Mouse (Mus musculus) heart, postnatal 0 days (tissue): Measurements from ENCODE around the gene Gga1. TPM values are rescaled to one million over a fixed set of nuclear protein-coding genes. Genes with fewer than 3 reads are reported as not detected.
"Not testable (repeated sequence)": the region's sequence is repeated elsewhere in the genome, so short reads cannot be mapped to it uniquely, and the experiment has no call there.

ENCODE experiments used
- ATAC-seq: fragments of 200-750 bp; cut with Nextera tagmentation; 2 replicates; pipeline ENCODE4 v1.8.0; 2017; ENCODE audit warnings: low read depth, moderate number of reproducible peaks, moderate library complexity; ENCODE audit not compliant: insufficient read depth
- DNase-seq: peaks from one replicate; pipeline ENCODE4 v3.0.0-alpha.2; 2016; ENCODE audit warnings: low spot score
- H3K27ac ChIP-seq: fragments of 300-500 bp; sonication (generic); 2 replicates; pipeline ENCODE4 v1.5.1; 2014; ENCODE audit warnings: low read depth, mild to moderate bottlenecking
- H3K27me3 ChIP-seq: fragments of 300-500 bp; sonication (generic); 2 replicates; pipeline ENCODE4 v1.6.1; 2014; ENCODE audit warnings: low read length, mixed read lengths; ENCODE audit not compliant: control insufficient read depth, insufficient read depth
- H3K36me3 ChIP-seq: fragments of 300-500 bp; sonication (generic); replicated peaks from 2 replicates; pipeline ENCODE4 v1.6.1; 2014; ENCODE audit warnings: low read length, mixed read lengths; ENCODE audit not compliant: control insufficient read depth, insufficient read depth
- H3K4me1 ChIP-seq: fragments of 300-500 bp; sonication (generic); 2 replicates; pipeline ENCODE4 v1.6.1; 2014; ENCODE audit warnings: antibody characterized with exemption; ENCODE audit not compliant: control insufficient read depth, insufficient read depth
- H3K4me2 ChIP-seq: fragments of 300-500 bp; sonication (generic); 2 replicates; pipeline ENCODE4 v1.6.1; 2014; ENCODE audit warnings: low read depth, mild to moderate bottlenecking, low read length, moderate library complexity
- H3K4me3 ChIP-seq: fragments of 300-500 bp; sonication (generic); 2 replicates; pipeline ENCODE4 v1.5.1; 2014; ENCODE audit warnings: low read depth, low read length
- H3K9ac ChIP-seq: fragments of 300-500 bp; sonication (generic); replicated peaks from 2 replicates; pipeline ENCODE4 v1.6.1; 2014; ENCODE audit warnings: low read depth, low read length, mixed read lengths
- H3K9me3 ChIP-seq: fragments of 300-500 bp; sonication (generic); replicated peaks from 2 replicates; pipeline ENCODE4 v1.6.1; 2016; ENCODE audit warnings: low read length; ENCODE audit not compliant: control insufficient read depth
- CTCF ChIP-seq: IDR thresholded peaks from 2 replicates; pipeline ENCODE4 v1.5.1; 2016; ENCODE audit warnings: antibody characterized with exemption, control low read depth, low read depth
- EP300 ChIP-seq: IDR thresholded peaks from 2 replicates; pipeline ENCODE4 v1.6.1; 2016; ENCODE audit warnings: antibody characterized with exemption, low read depth
- WGBS: fragments of 180-500 bp; shearing (Covaris S2); extraction: QIAGEN DNeasy Blood & Tissue Kit; methylation state at CpG from one replicate; pipeline ENCODE4 v1.1.7; 2014; 5-methylcytosine and 5-hydroxymethylcytosine counted together
- polyA plus RNA-seq: library from polyadenylated mRNA; unstranded; fragments of >200 nt; fragmentation: Nextera tagmentation; extraction: Ambion mirVana; gene quantifications from 2 replicates; pipeline ENCODE4 v1.2.1, GENCODE M21; 2015
- total RNA-seq: library from RNA; depleted of rRNA; stranded (reverse); fragments of >200 nt; gene quantifications from 2 replicates; pipeline ENCODE4 v1.2.3, GENCODE M21; 2014; ENCODE audit warnings: low replicate concordance

Gene Gga1
- total and polyA plus RNA-seq, 2 experiments from 2014 or later, result 32.4 TPM

DNA sequence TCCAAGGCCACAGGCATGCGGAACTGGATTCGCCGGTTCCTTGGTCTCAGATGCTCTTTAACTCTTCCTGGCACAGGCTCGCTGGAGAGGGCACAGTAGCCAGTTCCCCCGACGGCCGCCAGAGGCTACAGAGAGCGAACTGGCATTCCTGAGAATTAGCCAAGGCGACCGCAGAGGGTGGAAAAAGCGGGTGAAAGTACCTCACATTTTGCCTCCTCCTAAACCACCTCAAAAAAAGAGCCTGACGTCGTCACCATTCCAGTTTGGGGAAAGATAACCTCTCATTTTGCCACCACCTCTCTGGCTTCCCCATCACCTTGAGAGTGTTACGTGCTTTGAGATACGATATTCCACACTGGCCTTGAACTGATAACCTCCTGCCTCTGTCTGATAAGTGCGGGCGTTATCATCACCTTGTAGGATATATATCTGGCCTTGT lies 713 bp upstream of the Gga1 start:
- DNase-seq (peak; percentile 89), ATAC-seq (peak; percentile 32)
- Histone ChIP-seq H3K9ac (peak overlapping the region; percentile 97), H3K4me1 (peaks cover 6% of the 10 kb centered on the region; the same call in 1 of the 2 replicates), H3K27me3 (no peaks in the 10 kb centered on the region), H3K27ac (peak overlapping the region; percentile 99), H3K4me2 (peak overlapping the region; percentile 76), H3K9me3 (no peaks in the 10 kb centered on the region), H3K36me3 (peaks cover 13% of the 10 kb centered on the region), H3K4me3 (peak overlapping the region; percentile 97)
- WGBS, result under 1% methylated on average over 17 of the region's 17 CpGs
- peak; percentile 58 for TF ChIP-seq CTCF
- TF ChIP-seq EP300, result no peak

DNA sequence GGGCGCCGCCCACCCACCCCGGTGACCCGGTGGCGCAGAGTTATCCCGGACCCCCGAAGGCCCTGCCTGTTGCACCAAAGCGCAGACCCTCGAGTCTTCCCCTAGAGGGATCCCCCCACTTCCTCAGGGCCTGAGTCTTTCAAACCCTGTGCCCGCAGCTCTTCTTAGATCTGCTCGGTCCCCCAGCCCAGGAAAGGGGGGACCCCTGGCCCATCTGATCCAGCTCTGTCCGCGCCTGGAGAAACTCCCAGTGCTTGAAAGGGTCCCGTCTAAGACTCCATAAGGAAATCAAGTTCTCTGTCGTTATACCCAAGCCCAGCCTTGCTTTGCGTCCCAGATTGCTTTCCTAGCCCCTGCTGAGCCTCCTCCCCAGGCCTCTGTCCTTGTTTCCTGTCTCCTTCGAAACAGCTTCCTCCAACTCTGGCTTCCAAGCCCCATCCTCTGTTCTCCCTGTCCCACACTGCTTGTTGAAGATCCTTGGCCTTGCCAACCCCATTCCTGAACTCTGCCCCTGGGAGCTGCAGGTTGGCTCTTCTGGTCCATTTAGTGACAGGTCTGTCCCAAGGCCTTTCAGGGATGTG lies 910 bp downstream of the Gga1 start:
- DNase-seq (peak; percentile 38), ATAC-seq (no peak; the same call in 1 of the 2 replicates)
- TF ChIP-seq CTCF, result no peak
- TF ChIP-seq EP300, result no peak
- H3K36me3 ChIP-seq, result peaks cover 29% of the 10 kb centered on the region
- peak overlapping the region; percentile 97 for H3K4me3 ChIP-seq
- peak overlapping the region; percentile 97 for H3K9ac ChIP-seq
- H3K27me3 ChIP-seq, result no peaks in the 10 kb centered on the region
- peak overlapping the region; percentile 99 for H3K27ac ChIP-seq
- under 1% methylated on average over 17 of the region's 17 CpGs for WGBS
- H3K4me2 ChIP-seq, result peak overlapping the region; percentile 76
- H3K9me3 ChIP-seq, result no peaks in the 10 kb centered on the region
- peaks cover 6% of the 10 kb centered on the region; the same call in 1 of the 2 replicates for H3K4me1 ChIP-seq

DNA sequence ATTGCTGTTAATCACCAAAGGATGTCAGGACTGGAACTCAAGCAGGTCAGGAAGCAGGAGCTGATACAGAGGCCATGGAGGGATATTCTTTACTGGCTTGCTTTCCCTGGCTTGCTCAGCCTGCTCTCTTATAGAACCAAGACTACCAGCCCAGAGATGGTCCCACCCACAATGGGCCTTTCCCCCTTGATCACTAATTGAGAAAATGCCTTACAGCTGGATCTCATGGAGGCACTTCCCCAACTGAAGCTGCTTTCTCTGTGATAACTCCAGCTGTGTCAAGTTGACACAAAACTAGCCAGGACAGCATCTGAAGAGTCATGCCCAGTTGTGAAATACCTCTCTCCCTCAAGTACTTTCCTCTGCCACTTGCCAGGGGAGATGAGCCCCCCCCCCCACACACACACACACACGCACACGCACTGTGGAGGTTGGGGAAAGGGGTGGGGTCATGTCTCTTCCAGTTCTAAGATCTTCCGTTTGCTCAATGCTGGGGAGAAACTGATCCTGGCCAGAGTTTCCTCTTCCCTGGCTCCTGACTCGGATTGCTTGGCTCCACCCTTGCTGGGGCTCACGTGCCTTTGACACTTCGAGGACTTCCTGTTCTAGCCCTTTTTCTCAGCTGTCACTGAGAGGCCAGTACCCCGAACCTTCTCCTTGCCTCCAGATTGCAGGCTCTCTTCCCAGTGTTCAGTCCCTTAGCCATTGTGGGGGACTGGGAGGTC lies 2.0 kb downstream of the Gga1 start:
- not testable (repeated sequence) for DNase-seq, ATAC-seq, H3K4me3 ChIP-seq, H3K4me2 ChIP-seq, H3K4me1 ChIP-seq, H3K9ac ChIP-seq, H3K27ac ChIP-seq, H3K27me3 ChIP-seq, H3K9me3 ChIP-seq
- H3K36me3 ChIP-seq, result peaks cover 39% of the 10 kb centered on the region
- 46% methylated on average over 7 of the region's 7 CpGs for WGBS

DNA sequence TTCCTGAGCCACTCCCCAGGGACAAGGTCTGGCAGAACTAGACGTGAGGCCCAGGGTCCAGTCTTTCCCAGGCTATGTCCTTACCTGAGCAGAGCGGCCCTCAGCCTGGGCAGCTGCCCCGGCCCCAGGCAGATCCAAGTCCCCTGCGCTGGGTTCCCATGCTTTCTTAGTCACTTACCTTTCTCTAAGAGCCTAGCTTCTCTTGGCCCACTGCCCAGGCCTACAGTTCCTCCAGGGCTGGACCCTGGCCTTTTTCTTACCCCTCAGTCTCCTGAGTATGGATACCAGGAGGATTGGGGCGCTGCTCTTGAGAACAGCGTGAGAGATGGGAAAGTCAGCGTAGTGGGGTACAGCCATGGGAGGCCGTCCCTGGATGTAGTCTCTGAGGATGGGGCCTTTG lies 3.4 kb downstream of the Gga1 start:
- H3K36me3 ChIP-seq, result peaks cover 54% of the 10 kb centered on the region
- no peak overlapping the region for H3K9ac ChIP-seq
- WGBS, result 86% methylated on average over 8 of the region's 8 CpGs
- no peak for DNase-seq
- H3K4me3 ChIP-seq, result no peak overlapping the region
- no peak overlapping the region for H3K27ac ChIP-seq
- no peak overlapping the region for H3K4me2 ChIP-seq
- H3K4me1 ChIP-seq, result peaks cover 6% of the 10 kb centered on the region; the same call in 1 of the 2 replicates
- ATAC-seq, result no peak
- H3K9me3 ChIP-seq, result no peaks in the 10 kb centered on the region
- TF ChIP-seq EP300, result no peak
- no peak for TF ChIP-seq CTCF
- H3K27me3 ChIP-seq, result no peaks in the 10 kb centered on the region

DNA sequence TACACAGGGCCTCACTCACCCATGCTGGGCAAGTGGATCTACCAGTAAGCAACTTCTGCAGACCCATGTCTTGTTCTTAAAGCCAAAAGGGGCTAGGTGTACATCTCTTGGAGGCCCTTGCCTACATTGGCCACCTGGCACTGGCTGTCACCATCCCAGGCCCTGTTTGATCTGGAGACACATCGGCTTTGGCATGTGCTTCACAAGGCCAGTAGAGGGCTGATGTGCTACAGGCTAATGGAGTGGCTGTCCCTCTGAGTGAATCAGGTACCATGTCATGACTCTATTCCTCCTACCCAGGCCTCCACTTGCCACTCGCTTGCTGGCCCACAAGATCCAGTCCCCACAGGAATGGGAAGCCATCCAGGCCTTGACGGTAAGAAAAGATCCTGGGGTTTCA lies 4.8 kb downstream of the Gga1 start:
- 76% methylated on average over 3 of the region's 3 CpGs for WGBS
- Histone ChIP-seq H3K4me1 (peaks cover 6% of the 10 kb centered on the region; the same call in 1 of the 2 replicates), H3K4me2 (no peak overlapping the region), H3K27me3 (no peaks in the 10 kb centered on the region), H3K4me3 (no peak overlapping the region), H3K36me3 (peaks cover 68% of the 10 kb centered on the region), H3K27ac (no peak overlapping the region), H3K9ac (no peak overlapping the region), H3K9me3 (no peaks in the 10 kb centered on the region)
- DNase-seq, result no peak
- ATAC-seq, result no peak
- TF ChIP-seq CTCF (peak; percentile 11; the same call in 1 of the 2 replicates), EP300 (no peak)
